Mouse (Mus musculus) kidney, adult 2 months (tissue): ENCODE data around the gene Ddr2. TPM values are rescaled to one million over a fixed set of nuclear protein-coding genes. Genes with fewer than 3 reads are reported as not detected.

Experiments used
- DNase-seq: peaks from one replicate; pipeline ENCODE4 v3.0.0; 2021
- H3K27ac ChIP-seq: fragments of 200-500 bp; 2 replicates; pipeline ENCODE4 v1.5.1; 2012; ENCODE audit warnings: low read depth, low read length, control low read depth, inconsistent platforms; ENCODE audit not compliant: insufficient read depth
- H3K27me3 ChIP-seq: fragments of 200-500 bp; replicated peaks from 2 replicates; pipeline ENCODE4 v1.6.1; 2012; ENCODE audit warnings: mild to moderate bottlenecking, moderate library complexity, low read length, inconsistent platforms; ENCODE audit not compliant: control insufficient read depth, insufficient read depth
- H3K36me3 ChIP-seq: fragments of 200-500 bp; 2 replicates; pipeline ENCODE4 v1.6.1; 2012; ENCODE audit warnings: mild to moderate bottlenecking, moderate library complexity, low read length, inconsistent platforms; ENCODE audit not compliant: control insufficient read depth, insufficient read depth
- H3K4me1 ChIP-seq: fragments of 200-500 bp; 2 replicates; pipeline ENCODE4 v1.6.1; 2011; ENCODE audit warnings: low read length; ENCODE audit not compliant: control insufficient read depth, insufficient read depth
- H3K4me3 ChIP-seq: fragments of 200-500 bp; 2 replicates; pipeline ENCODE4 v1.5.1; 2011; ENCODE audit warnings: mild to moderate bottlenecking, low read depth, low read length, control low read depth; ENCODE audit not compliant: insufficient read depth
- CTCF ChIP-seq: fragments of 200-500 bp; conservative IDR thresholded peaks from 2 replicates; pipeline ENCODE4 v1.5.1; 2011; ENCODE audit warnings: low read depth, mild to moderate bottlenecking, control low read depth, low read length, moderate library complexity, mixed read lengths; ENCODE audit not compliant: insufficient read depth, insufficient read length
- POLR2A ChIP-seq: fragments of 200-500 bp; IDR thresholded peaks from one replicate; pipeline ENCODE4 v1.6.1; 2011; ENCODE audit warnings: low read depth, low read length, control low read depth
- WGBS: fragments of 180-500 bp; shearing (Covaris S2); methylation state at CpG from one replicate; pipeline ENCODE4 v1.1.7; 2018; 5-methylcytosine and 5-hydroxymethylcytosine counted together
- polyA plus RNA-seq: library from polyadenylated mRNA; depleted of rRNA; stranded (reverse); fragments of >200 nt; gene quantifications from 2 replicates; pipeline ENCODE4 v1.2.3, GENCODE M21; 2012

The Ddr2 gene
- polyA plus RNA-seq, 1 experiment: 9.7 TPM

DNA sequence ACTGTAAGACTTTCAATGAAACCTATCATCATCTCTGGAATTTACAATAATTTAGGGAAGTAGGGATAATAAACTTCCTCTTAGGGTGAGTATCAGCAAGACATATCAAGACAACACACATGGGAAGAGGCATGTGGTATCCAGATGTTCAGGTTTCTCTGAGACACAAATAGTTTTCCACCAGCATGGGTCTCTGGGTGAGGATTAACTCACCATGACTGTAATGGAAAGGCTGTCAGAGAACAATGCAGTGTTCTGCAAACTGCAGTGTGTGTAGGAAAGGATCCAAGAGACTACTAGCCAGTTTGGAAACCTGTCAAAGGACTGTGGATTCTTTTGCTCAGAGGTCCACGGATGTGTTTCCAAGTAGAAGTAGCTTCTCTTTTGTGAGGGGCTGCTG is 124.4 kb downstream of the Ddr2 start:
- H3K4me3 ChIP-seq: no peak overlapping the region
- no peaks in the 10 kb centered on the region for H3K36me3 ChIP-seq
- TF ChIP-seq POLR2A: no peak
- no peak for TF ChIP-seq CTCF
- WGBS: 76% methylated on average over 1 of the region's 1 CpGs
- no peak overlapping the region for H3K27ac ChIP-seq
- no peaks in the 10 kb centered on the region for H3K27me3 ChIP-seq
- H3K4me1 ChIP-seq: no peaks in the 10 kb centered on the region
- no peak for DNase-seq

- H3K27ac ChIP-seq: no peak overlapping the region
- H3K27me3 ChIP-seq: no peaks in the 10 kb centered on the region
- WGBS: 71% methylated on average over 4 of the region's 4 CpGs
- no peak overlapping the region for H3K4me3 ChIP-seq
- no peaks in the 10 kb centered on the region for H3K4me1 ChIP-seq
- no peak for TF ChIP-seq CTCF
- no peak for TF ChIP-seq POLR2A
- H3K36me3 ChIP-seq: no peaks in the 10 kb centered on the region
- DNase-seq: no peak
These were observed 132.9 kb downstream of the Ddr2 start for GRCm38 (mm10) chr1:169977621-169978020.

DNA sequence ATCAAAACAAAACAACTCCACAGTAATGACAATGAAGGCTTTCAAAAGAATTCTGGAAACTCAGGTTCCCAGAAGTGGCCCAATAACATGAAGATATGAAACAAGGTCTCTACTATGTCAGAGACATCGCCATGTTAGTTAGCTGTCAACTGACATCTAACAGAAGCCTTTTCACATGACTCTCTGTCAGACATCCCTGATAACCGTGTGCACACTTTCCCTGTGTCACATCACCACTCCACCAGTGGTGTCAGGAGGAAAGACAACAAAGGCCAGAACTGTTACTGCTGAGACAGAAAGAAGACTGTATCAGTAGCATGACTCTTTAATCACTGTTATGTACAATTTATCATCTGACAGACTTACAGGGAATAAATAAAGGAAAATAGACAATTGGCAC is 138.6 kb downstream of the Ddr2 start:
- no peaks in the 10 kb centered on the region for H3K36me3 ChIP-seq
- no peaks in the 10 kb centered on the region for H3K4me1 ChIP-seq
- no peak overlapping the region for H3K4me3 ChIP-seq
- no peak for DNase-seq
- no peaks in the 10 kb centered on the region for H3K27me3 ChIP-seq
- 83% methylated on average over 2 of the region's 2 CpGs for WGBS
- H3K27ac ChIP-seq: no peak overlapping the region
- no peak for TF ChIP-seq CTCF
- TF ChIP-seq POLR2A: no peak

DNA sequence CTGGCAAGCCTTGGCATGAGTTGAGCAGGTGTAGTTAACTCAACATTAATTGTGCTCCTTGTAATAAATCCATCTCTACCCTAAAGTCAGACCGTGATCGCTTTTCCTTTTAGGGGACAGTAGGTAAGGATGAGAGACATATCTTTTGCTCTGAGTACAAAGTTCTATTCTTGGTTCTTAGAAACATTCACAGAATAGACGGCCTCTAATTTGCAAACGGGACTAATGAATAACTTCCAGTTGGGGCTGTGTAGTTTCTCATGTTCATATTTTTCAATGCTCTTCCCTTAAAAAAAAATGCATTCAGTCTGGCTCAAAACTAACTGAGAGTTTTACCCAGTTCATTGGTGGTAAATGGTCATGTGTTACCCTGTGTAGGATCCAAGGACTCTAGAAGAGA is 139.6 kb downstream of the Ddr2 start:
- DNase-seq: peak; percentile 75

GRCm38 (mm10) chr1:169969516-169969886 is 141.1 kb downstream of the Ddr2 start:
- Histone ChIP-seq H3K4me1 (no peaks in the 10 kb centered on the region), H3K4me3 (peak overlapping the region; percentile 50), H3K27me3 (no peaks in the 10 kb centered on the region), H3K27ac (no peak overlapping the region), H3K36me3 (no peaks in the 10 kb centered on the region)
- WGBS: under 1% methylated on average over 8 of the region's 9 CpGs
- DNase-seq: no peak
- no peak for TF ChIP-seq POLR2A
- TF ChIP-seq CTCF: no peak

More for the DNA sequence above, 139.6 kb downstream of the Ddr2 start:
- no peaks in the 10 kb centered on the region for H3K4me1 ChIP-seq
- no peaks in the 10 kb centered on the region for H3K36me3 ChIP-seq
- H3K27ac ChIP-seq: peak overlapping the region; percentile 83
- H3K4me3 ChIP-seq: peak overlapping the region; percentile 34; the same call in 1 of the 2 replicates
- 54% methylated on average over 4 of the region's 4 CpGs for WGBS
- TF ChIP-seq CTCF: no peak
- TF ChIP-seq POLR2A: no peak
- no peaks in the 10 kb centered on the region for H3K27me3 ChIP-seq

- Histone ChIP-seq H3K4me1 (no peaks in the 10 kb centered on the region), H3K27me3 (no peaks in the 10 kb centered on the region), H3K36me3 (no peaks in the 10 kb centered on the region), H3K4me3 (peak within 1 kb of the TSS; percentile 50), H3K27ac (0 out of 2 replicates have a peak within 1 kb of the TSS, but pooled peaks have one; percentile 43)
- under 1% methylated on average over 48 of the region's 48 CpGs for WGBS
- TF ChIP-seq CTCF (no peak), POLR2A (peak; percentile 79)
- peak; percentile 100 for DNase-seq
These were observed 141.6 kb downstream of the Ddr2 start, which contains the start of gene Hsd17b7 for GRCm38 (mm10) chr1:169968792-169969515. TSS of gene Hsd17b7 (minus strand) at chr1:169969241.

DNA sequence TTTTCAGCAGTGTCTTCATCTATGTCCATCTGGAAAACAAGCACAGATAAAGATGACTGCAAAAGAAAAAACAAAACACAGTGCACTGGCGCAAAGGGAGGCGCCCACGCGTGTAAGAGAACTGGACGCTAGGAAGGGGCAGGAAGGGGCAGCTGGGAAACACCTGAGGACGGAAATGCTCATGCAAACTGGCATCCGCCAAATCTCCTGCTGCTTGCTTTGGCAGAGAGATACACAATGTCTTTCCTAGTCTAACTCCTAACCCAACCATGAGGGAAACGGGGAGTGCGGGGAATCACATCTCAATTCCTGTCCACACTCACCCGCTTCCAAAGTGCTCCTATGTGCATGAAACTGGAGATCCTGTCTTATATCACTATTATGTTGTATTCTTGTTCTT is 157.5 kb downstream of the Ddr2 start:
- no peak overlapping the region for H3K27ac ChIP-seq
- no peak overlapping the region for H3K4me3 ChIP-seq
- WGBS: 92% methylated on average over 10 of the region's 10 CpGs
- TF ChIP-seq CTCF (no peak), POLR2A (no peak)
- H3K36me3 ChIP-seq: peaks cover 2% of the 10 kb centered on the region; the same call in 1 of the 2 replicates
- no peaks in the 10 kb centered on the region for H3K4me1 ChIP-seq
- no peak for DNase-seq
- no peaks in the 10 kb centered on the region for H3K27me3 ChIP-seq
